ENCODE assay signal across 29 mouse cellular contexts in genomic region chrX:157734341-157734740, GRCm38 (mm10). TPM values are rescaled to one million over a fixed set of nuclear protein-coding genes. Genes with fewer than 3 reads are reported as not detected.
DNase-seq lines count a peak whose midpoint lies in the region; ATAC-seq and TF ChIP-seq lines count a peak whose summit lies in the region.
"Had no signal": no experiment of that assay in that cellular context is flagged by ENCODE, and none has a peak within 500 bp of the region (broad histone marks: within the 10 kb centered on the region; RNA-seq: fewer than 3 reads in every experiment).

No protein-coding gene starts in this region.

- H3K4me2 ChIP-seq in lung, embryonic 14.5 days = no peak overlapping the region
- H3K4me2 ChIP-seq: embryonic facial prominence, embryonic 15.5 days; forebrain, embryonic 15.5 days; hindbrain, embryonic 14.5 days; limb, embryonic 15.5 days; neural tube, embryonic 12.5 days had no signal

- 0 out of 2 replicates have a peak, but pooled peaks have one; percentile 4 for ATAC-seq in frontal cortex, adult (ENCODE audit: low TSS enrichment)
- ATAC-seq in lung, embryonic 14.5 days (ENCODE audit: insufficient read depth) = no peak
- ATAC-seq: forebrain, embryonic 15.5 days; inflammation-experienced regulatory T-cells, adult 6 months had no signal

- H3K9ac ChIP-seq in lung, embryonic 14.5 days = no peak overlapping the region
- H3K9ac ChIP-seq: embryonic facial prominence, embryonic 15.5 days; forebrain, embryonic 15.5 days; hindbrain, embryonic 14.5 days; limb, embryonic 15.5 days; liver, embryonic 14.5 days; neural tube, embryonic 12.5 days had no signal

- no peaks in the 10 kb centered on the region for H3K9me3 ChIP-seq in lung, embryonic 14.5 days (ENCODE audit: low read depth, low read length)
- H3K9me3 ChIP-seq: embryonic facial prominence, embryonic 15.5 days; forebrain, embryonic 15.5 days; limb, embryonic 15.5 days; neural tube, embryonic 12.5 days had no signal

- no peaks in the 10 kb centered on the region for H3K27me3 ChIP-seq in lung, embryonic 14.5 days (ENCODE audit: insufficient read depth, low read length)
- H3K27me3 ChIP-seq: forebrain, embryonic 15.5 days; neural tube, embryonic 12.5 days had no signal

- TF ChIP-seq CTCF in lung, embryonic 14.5 days (IDR thresholded peaks at IDR 0.05; ENCODE audit: low read depth) = no peak

- H3K4me1 ChIP-seq in lung, embryonic 14.5 days (ENCODE audit: insufficient read depth) = no peaks in the 10 kb centered on the region
- H3K4me1 ChIP-seq: embryonic facial prominence, embryonic 15.5 days; forebrain, embryonic 15.5 days; limb, embryonic 15.5 days; neural tube, embryonic 12.5 days had no signal

- no peak for DNase-seq in frontal cortex, postnatal 36 days (ENCODE audit: low spot score in 2 of 2)
- DNase-seq in lung, embryonic 14.5 days = peak; percentile 38
- no peak for DNase-seq in lung, adult 18-20 months
- peak; percentile 52 for DNase-seq in cerebellum, adult 9-10 months
- DNase-seq in urinary bladder, postnatal 14 days (ENCODE audit: low spot score) = no peak
- DNase-seq in heart, postnatal 4 days = no peak
- DNase-seq: adrenal gland, postnatal 25 days; B cell, adult 2 months; embryo, embryonic 11 days; gastrocnemius, postnatal 36 days; kidney, adult 8-10 months; kidney, postnatal 36 days; layer of hippocampus, adult 9-11 months; left cerebral cortex, postnatal 4 days; lung, postnatal 4 days; midbrain, embryonic 14.5 days; right cerebral cortex, postnatal 25 days; thymus, postnatal 25 days had no signal

- no peak overlapping the region for H3K4me3 ChIP-seq in lung, embryonic 14.5 days (ENCODE audit: low read depth, low read length)
- H3K4me3 ChIP-seq: embryonic facial prominence, embryonic 15.5 days; forebrain, embryonic 15.5 days; limb, embryonic 15.5 days; neural tube, embryonic 12.5 days had no signal

- no peaks in the 10 kb centered on the region for H3K36me3 ChIP-seq in lung, embryonic 14.5 days (ENCODE audit: insufficient read depth)
- H3K36me3 ChIP-seq: embryonic facial prominence, embryonic 15.5 days; forebrain, embryonic 15.5 days; limb, embryonic 15.5 days; neural tube, embryonic 12.5 days had no signal

- 75% methylated on average over 1 of the region's 1 CpGs for WGBS in lung, embryonic 14.5 days

- H3K27ac ChIP-seq in lung, embryonic 14.5 days (ENCODE audit: low read depth) = no peak overlapping the region
- H3K27ac ChIP-seq: embryonic facial prominence, embryonic 15.5 days; forebrain, embryonic 15.5 days; hindbrain, embryonic 14.5 days; limb, embryonic 15.5 days; liver, embryonic 14.5 days; neural tube, embryonic 12.5 days had no signal

RNA-seq across cellular contexts. Expression of gene Smpx, which starts 35.6 kb away (rescaled TPM):
- 33.0 and 35.3 TPM in 2 replicates for polyA plus RNA-seq in lung, embryonic 14.5 days (2014; fragmentation: Nextera tagmentation; extraction: Ambion mirVana)
- 100 to 1,000 TPM; 460 to 475 TPM for total RNA-seq in heart, postnatal 4 days (2021)
- total RNA-seq: left cerebral cortex, adult 18-20 months; left cerebral cortex, postnatal 4 days; megakaryocyte-erythroid progenitor cell, adult 5-6 weeks had no signal
- polyA plus RNA-seq: hindbrain, embryonic 14.5 days; inflammation-experienced regulatory T-cells, adult 6 months; liver, embryonic 14.5 days; midbrain, embryonic 14.5 days; spleen, adult 2 months had no signal

Comparison
In these comparisons a context has a peak if more than half of its experiments do, and no peak if none do; other contexts are left out.
1. DNase-seq: peak in lung, embryonic 14.5 days (single experiment) and cerebellum, adult 9-10 months (single experiment); none in frontal cortex, postnatal 36 days (0 of 2), lung, adult 18-20 months (0 of 2), urinary bladder, postnatal 14 days (single experiment) and heart, postnatal 4 days (single experiment).